Mouse (Mus musculus) lung, postnatal 0 days (tissue): ENCODE results near the gene Abcc4. TPM values are rescaled to one million over a fixed set of nuclear protein-coding genes. Genes with fewer than 3 reads are reported as not detected.

Experiments
- ATAC-seq: fragments of 200-750 bp; cut with Nextera tagmentation; 2 replicates; pipeline ENCODE4 v1.8.0; 2017; ENCODE audit warnings: moderate library complexity
- DNase-seq: peaks from one replicate; pipeline ENCODE4 v3.0.0-alpha.2; 2016; ENCODE audit warnings: low spot score
- H3K27ac ChIP-seq: fragments of 300-500 bp; sonication (generic); 2 replicates; pipeline ENCODE4 v1.5.1; 2014; ENCODE audit warnings: antibody characterized with exemption, mild to moderate bottlenecking, low read length, mixed read lengths
- H3K27me3 ChIP-seq: fragments of 300-500 bp; sonication (generic); replicated peaks from 2 replicates; pipeline ENCODE4 v1.6.1; 2014; ENCODE audit warnings: low read length, mixed read lengths; ENCODE audit not compliant: insufficient read depth
- H3K36me3 ChIP-seq: fragments of 300-500 bp; sonication (generic); 2 replicates; pipeline ENCODE4 v1.6.1; 2014; ENCODE audit warnings: low read length, mixed read lengths; ENCODE audit not compliant: insufficient read depth
- H3K4me1 ChIP-seq: fragments of 300-500 bp; sonication (generic); 2 replicates; pipeline ENCODE4 v1.6.1; 2014; ENCODE audit warnings: antibody characterized with exemption, low read depth, low read length, mixed read lengths; ENCODE audit not compliant: insufficient read depth
- H3K4me2 ChIP-seq: fragments of 300-500 bp; sonication (generic); replicated peaks from 2 replicates; pipeline ENCODE4 v1.6.1; 2014; ENCODE audit warnings: low read depth, mild to moderate bottlenecking, low read length, moderate library complexity, mixed read lengths
- H3K4me3 ChIP-seq: fragments of 300-500 bp; sonication (generic); 2 replicates; pipeline ENCODE4 v1.5.1; 2014; ENCODE audit warnings: low read depth, low read length
- H3K9ac ChIP-seq: fragments of 300-500 bp; sonication (generic); replicated peaks from 2 replicates; pipeline ENCODE4 v1.6.1; 2014; ENCODE audit warnings: low read depth, mild to moderate bottlenecking
- H3K9me3 ChIP-seq: fragments of 300-500 bp; sonication (generic); 2 replicates; pipeline ENCODE4 v1.6.1; 2016; ENCODE audit warnings: low read length, mixed read lengths
- CTCF ChIP-seq: IDR thresholded peaks from 2 replicates; pipeline ENCODE4 v1.5.1; 2016; ENCODE audit warnings: antibody characterized with exemption, mild to moderate bottlenecking
- EP300 ChIP-seq: IDR thresholded peaks from 2 replicates; pipeline ENCODE4 v1.6.1; 2016; ENCODE audit warnings: antibody characterized with exemption, mild to moderate bottlenecking, control low read depth
- WGBS: fragments of 180-500 bp; shearing (Covaris S2); extraction: QIAGEN DNeasy Blood & Tissue Kit; methylation state at CpG from one replicate; pipeline ENCODE4 v1.1.7; 2014; 5-methylcytosine and 5-hydroxymethylcytosine counted together
- polyA plus RNA-seq: library from polyadenylated mRNA; unstranded; fragments of >200 nt; fragmentation: Nextera tagmentation; extraction: Ambion mirVana; gene quantifications from 2 replicates; pipeline ENCODE4 v1.2.1, GENCODE M21; 2015

Abcc4 gene
- polyA plus RNA-seq, 1 experiment from 2014 or later, result 1.0 TPM

- WGBS, result 58% methylated on average over 8 of the region's 8 CpGs
- no peak for TF ChIP-seq CTCF
- no peak for TF ChIP-seq EP300
- no peak overlapping the region for H3K9ac ChIP-seq
- no peak for DNase-seq
- no peak overlapping the region for H3K4me3 ChIP-seq
- H3K27ac ChIP-seq, result no peak overlapping the region
- H3K27me3 ChIP-seq, result no peaks in the 10 kb centered on the region
- no peaks in the 10 kb centered on the region for H3K36me3 ChIP-seq
- no peaks in the 10 kb centered on the region for H3K9me3 ChIP-seq
- ATAC-seq, result no peak
- no peak overlapping the region for H3K4me2 ChIP-seq
- peaks cover 4% of the 10 kb centered on the region; the same call in 1 of the 2 replicates for H3K4me1 ChIP-seq
Observed at GRCm38 (mm10) chr14:118563570-118563969, 142.4 kb downstream of the Abcc4 start.

- WGBS, result 87% methylated on average over 20 of the region's 20 CpGs
- no peak overlapping the region for H3K4me2 ChIP-seq
- DNase-seq, result no peak
Observed at GRCm38 (mm10) chr14:118552901-118553475, 153.0 kb downstream of the Abcc4 start.

GRCm38 (mm10) chr14:118552390-118552789 lies 153.6 kb downstream of the Abcc4 start:
- no peak for TF ChIP-seq EP300
- no peak for TF ChIP-seq CTCF
- no peak overlapping the region for H3K4me3 ChIP-seq
- no peaks in the 10 kb centered on the region; the same call in 1 of the 2 replicates for H3K4me1 ChIP-seq
- no peak overlapping the region for H3K9ac ChIP-seq
- 76% methylated on average over 5 of the region's 5 CpGs for WGBS
- H3K27me3 ChIP-seq, result no peaks in the 10 kb centered on the region
- H3K27ac ChIP-seq, result no peak overlapping the region
- no peaks in the 10 kb centered on the region for H3K9me3 ChIP-seq
- no peak for ATAC-seq
- no peaks in the 10 kb centered on the region for H3K36me3 ChIP-seq
- DNase-seq, result no peak
- no peak overlapping the region; the same call in 1 of the 2 replicates for H3K4me2 ChIP-seq

More at GRCm38 (mm10) chr14:118552901-118553475, 153.0 kb downstream of the Abcc4 start:
- ATAC-seq, result no peak
- Histone ChIP-seq H3K4me1 (no peaks in the 10 kb centered on the region; the same call in 1 of the 2 replicates), H3K36me3 (no peaks in the 10 kb centered on the region), H3K27me3 (no peaks in the 10 kb centered on the region), H3K9ac (no peak overlapping the region), H3K27ac (no peak overlapping the region), H3K9me3 (no peaks in the 10 kb centered on the region), H3K4me3 (no peak overlapping the region)
- TF ChIP-seq CTCF (no peak), EP300 (no peak)

- 0 out of 2 replicates have a peak, but pooled peaks have one; percentile 20 for TF ChIP-seq EP300
- no peak for TF ChIP-seq CTCF
- Histone ChIP-seq H3K9me3 (no peaks in the 10 kb centered on the region), H3K27ac (no peak overlapping the region), H3K4me1 (no peaks in the 10 kb centered on the region; the same call in 1 of the 2 replicates), H3K27me3 (no peaks in the 10 kb centered on the region), H3K9ac (0 out of 2 replicates have a peak overlapping the region, but pooled peaks have one; percentile 16), H3K4me2 (peak overlapping the region; percentile 59), H3K36me3 (no peaks in the 10 kb centered on the region), H3K4me3 (peak overlapping the region; percentile 33)
- DNase-seq, result peak; percentile 22
- ATAC-seq, result peak; percentile 62
- 8% methylated on average over 24 of the region's 24 CpGs for WGBS
Observed at GRCm38 (mm10) chr14:118551725-118552285, 154.2 kb downstream of the Abcc4 start.

- peak; percentile 64 for DNase-seq
- Histone ChIP-seq H3K9ac (0 out of 2 replicates have a peak overlapping the region, but pooled peaks have one; percentile 16), H3K27ac (no peak overlapping the region), H3K36me3 (no peaks in the 10 kb centered on the region), H3K4me3 (peak overlapping the region; percentile 33), H3K4me2 (peak overlapping the region; percentile 59), H3K27me3 (no peaks in the 10 kb centered on the region), H3K9me3 (no peaks in the 10 kb centered on the region), H3K4me1 (no peaks in the 10 kb centered on the region; the same call in 1 of the 2 replicates)
- ATAC-seq, result peak; percentile 70
- TF ChIP-seq EP300 (no peak), CTCF (no peak)
- 8% methylated on average over 18 of the region's 18 CpGs for WGBS
Observed at GRCm38 (mm10) chr14:118551061-118551724, 154.8 kb downstream of the Abcc4 start.

GRCm38 (mm10) chr14:118544493-118544892 lies 161.5 kb downstream of the Abcc4 start:
- Histone ChIP-seq H3K27ac (no peak overlapping the region), H3K4me2 (no peak overlapping the region), H3K27me3 (no peaks in the 10 kb centered on the region), H3K4me1 (no peaks in the 10 kb centered on the region), H3K9me3 (no peaks in the 10 kb centered on the region), H3K36me3 (no peaks in the 10 kb centered on the region), H3K4me3 (no peak overlapping the region), H3K9ac (no peak overlapping the region)
- 68% methylated on average over 6 of the region's 6 CpGs for WGBS
- TF ChIP-seq CTCF (no peak), EP300 (no peak)
- no peak for DNase-seq
- no peak for ATAC-seq
